Mouse (Mus musculus) spleen, adult 2 months (tissue): ENCODE measurements around the gene Zfp672.

Experiments used
- CTCF ChIP-seq: fragments of 200-500 bp; IDR thresholded peaks from 2 replicates; pipeline ENCODE4 v1.5.1; 2011; ENCODE audit warnings: mild to moderate bottlenecking, inconsistent platforms; ENCODE audit not compliant: insufficient read depth, insufficient read length, insufficient replicate concordance; ENCODE audit errors: extremely low read depth
- POLR2A ChIP-seq: fragments of 200-500 bp; IDR thresholded peaks from 2 replicates; pipeline ENCODE4 v1.6.1; 2011; ENCODE audit warnings: low read depth, low read length, inconsistent platforms

DNA sequence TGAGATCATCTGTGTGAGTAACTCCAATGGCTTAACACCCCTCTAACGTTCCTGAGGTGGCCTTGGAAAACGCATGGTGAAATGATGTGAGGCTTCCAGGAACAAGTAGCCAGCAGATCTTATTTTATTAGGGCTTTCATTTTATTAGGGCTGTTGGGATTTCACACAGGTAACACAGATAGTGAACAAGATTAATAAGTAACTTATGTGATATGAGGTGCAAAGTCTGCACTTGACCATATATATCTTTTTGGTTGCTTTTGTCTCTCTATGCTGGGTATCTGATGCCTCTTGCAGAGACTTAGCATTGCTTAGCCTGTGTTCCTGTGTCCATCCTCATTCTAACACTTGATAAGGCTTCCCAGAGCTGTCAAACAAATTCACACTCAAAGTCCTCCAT, 47.1 kb upstream of the Zfp672 start:
- TF ChIP-seq CTCF (no peak), POLR2A (no peak)
